Mouse (Mus musculus) myocyte (in vitro differentiated cells): Measurements from ENCODE around the gene F11r. TPM values are rescaled to one million over a fixed set of nuclear protein-coding genes. Genes with fewer than 3 reads are reported as not detected.

ENCODE experiments used
- H3K27me3 ChIP-seq: one replicate; pipeline ENCODE4 v1.6.1; 2011; ENCODE audit not compliant: control insufficient read depth, insufficient read depth, insufficient read length
- H3K36me3 ChIP-seq: one replicate; pipeline ENCODE4 v1.6.1; 2011; ENCODE audit not compliant: control insufficient read depth, insufficient read depth
- H3K4me2 ChIP-seq: one replicate; pipeline ENCODE4 v1.6.1; 2011; ENCODE audit warnings: low read depth, control low read depth
- H3K4me3 ChIP-seq: one replicate; pipeline ENCODE4 v1.5.1; 2011; ENCODE audit warnings: mild to moderate bottlenecking, control low read depth, moderate library complexity
- H3K79me2 ChIP-seq: one replicate; pipeline ENCODE4 v1.6.1; 2011; ENCODE audit not compliant: control insufficient read depth, insufficient read depth
- H3ac ChIP-seq: one replicate; pipeline ENCODE4 v1.6.1; 2011; ENCODE audit not compliant: control insufficient read depth, insufficient read length
- CEBPB ChIP-seq: IDR thresholded peaks from 2 replicates; pipeline ENCODE4 v1.6.1; 2011; ENCODE audit warnings: mild to moderate bottlenecking, moderate library complexity; ENCODE audit not compliant: poor library complexity, insufficient read depth, severe bottlenecking
- E2F4 ChIP-seq: IDR thresholded peaks from one replicate; pipeline ENCODE4 v1.6.1; 2011; ENCODE audit warnings: mild to moderate bottlenecking, control low read depth, moderate library complexity; ENCODE audit not compliant: insufficient read depth
- MAX ChIP-seq: IDR thresholded peaks from one replicate; pipeline ENCODE4 v1.6.1; 2011; ENCODE audit warnings: low read depth, mild to moderate bottlenecking, control low read depth
- MYOD1 ChIP-seq, 3 experiments: IDR thresholded peaks; one replicate each; pipeline ENCODE4 v1.6.1; 2011; ENCODE audit warnings: control low read depth in 2 of 3, low read depth in 2 of 3, mild to moderate bottlenecking in 2 of 3, moderate library complexity in 1 of 3; ENCODE audit not compliant: insufficient read length in 2 of 3, control insufficient read depth in 1 of 3
- MYOG ChIP-seq, 3 experiments: IDR thresholded peaks; one replicate each; pipeline ENCODE4 v1.6.1; 2011; ENCODE audit warnings: control low read depth in 2 of 3, low read depth in 2 of 3, mild to moderate bottlenecking in 2 of 3; ENCODE audit not compliant: insufficient read length in 2 of 3, control insufficient read depth in 1 of 3, insufficient read depth in 1 of 3
- POLR2A ChIP-seq: IDR thresholded peaks from one replicate; pipeline ENCODE4 v1.6.1; 2011; ENCODE audit warnings: low read depth, mild to moderate bottlenecking, control low read depth, moderate library complexity; ENCODE audit not compliant: insufficient read length
- POLR2AphosphoS2 ChIP-seq: IDR thresholded peaks from one replicate; pipeline ENCODE4 v1.6.1; 2011; ENCODE audit warnings: low read depth, control low read depth; ENCODE audit not compliant: insufficient read length
- REST ChIP-seq: IDR thresholded peaks from one replicate; pipeline ENCODE4 v1.6.1; 2011; ENCODE audit warnings: mild to moderate bottlenecking, control low read depth, moderate library complexity; ENCODE audit not compliant: insufficient read depth, insufficient read length
- SRF ChIP-seq: IDR thresholded peaks from one replicate; pipeline ENCODE4 v1.6.1; 2011; ENCODE audit warnings: low read depth; ENCODE audit not compliant: control insufficient read depth, insufficient read length
- TCF12 ChIP-seq: IDR thresholded peaks from one replicate; pipeline ENCODE4 v1.6.1; 2011; ENCODE audit warnings: mild to moderate bottlenecking, control low read depth; ENCODE audit not compliant: poor library complexity, insufficient read depth, severe bottlenecking
- TCF3 ChIP-seq: IDR thresholded peaks from one replicate; pipeline ENCODE4 v1.6.1; 2011; ENCODE audit warnings: low read depth, control low read depth; ENCODE audit not compliant: insufficient read length
- USF1 ChIP-seq: IDR thresholded peaks from one replicate; pipeline ENCODE4 v1.6.1; 2011; ENCODE audit warnings: low read depth, mild to moderate bottlenecking, control low read depth, moderate library complexity
- polyA plus RNA-seq: library from polyadenylated mRNA; unstranded; fragments of >200 nt; fragmentation: generic; extraction: Trizol; gene quantifications from one replicate; pipeline ENCODE4 v1.2.1, GENCODE M21; 2012; ENCODE audit warnings: missing spikeins

The F11r gene
- polyA plus RNA-seq, 1 experiment, result 24.2 TPM

- H3K36me3 ChIP-seq, result no peaks in the 10 kb centered on the region
- no peak overlapping the region for H3K4me2 ChIP-seq
- no peaks in the 10 kb centered on the region for H3K79me2 ChIP-seq
- TF ChIP-seq USF1 (no peak), E2F4 (no peak), CEBPB (peak; percentile 61; the same call in 1 of the 2 replicates), MYOD1 (IDR thresholded peaks at IDR 0.05; ENCODE audit: control insufficient read depth in 1 of 3, insufficient read length in 2 of 3, low read depth in 2 of 3) (no peak), MYOG (IDR thresholded peaks at IDR 0.05; ENCODE audit: control insufficient read depth in 1 of 3, insufficient read depth in 1 of 3, insufficient read length in 2 of 3, low read depth in 2 of 3) (no peak), POLR2A (no peak), TCF3 (no peak), SRF (no peak)
- H3K4me3 ChIP-seq, result no peak overlapping the region
- no peak overlapping the region for H3ac ChIP-seq
- no peaks in the 10 kb centered on the region for H3K27me3 ChIP-seq
These were observed 15.6 kb downstream of the F11r start for GRCm38 (mm10) chr1:171452923-171453322.

- H3K4me3 ChIP-seq, result no peak overlapping the region
These were observed 17.6 kb downstream of the F11r start for GRCm38 (mm10) chr1:171454926-171455325.

DNA sequence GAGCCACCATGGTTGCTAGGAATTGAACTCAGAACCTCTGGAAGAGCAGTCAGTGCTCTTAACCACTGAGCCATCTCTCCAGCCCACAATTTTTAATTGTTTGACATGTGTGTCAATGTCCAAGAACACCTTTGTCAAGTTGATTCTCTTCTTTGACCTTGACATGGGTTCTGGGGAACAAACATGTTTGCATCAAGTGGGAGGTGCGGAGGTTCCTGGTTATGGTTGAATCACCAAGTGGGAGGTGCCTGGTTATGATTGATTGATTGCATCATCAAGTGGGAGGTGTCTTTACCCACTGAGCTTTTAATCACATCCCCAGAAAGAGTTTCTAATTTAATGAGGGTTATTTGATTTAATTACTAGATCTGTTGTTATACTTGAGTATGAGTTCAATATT lies 20.2 kb downstream of the F11r start:
- H3ac ChIP-seq, result no peak overlapping the region
- TF ChIP-seq SRF, result no peak
- H3K4me3 ChIP-seq, result no peak overlapping the region
- H3K79me2 ChIP-seq, result no peaks in the 10 kb centered on the region
- H3K4me2 ChIP-seq, result no peak overlapping the region
- no peaks in the 10 kb centered on the region for H3K27me3 ChIP-seq
- peaks cover 4% of the 10 kb centered on the region for H3K36me3 ChIP-seq

More at GRCm38 (mm10) chr1:171454926-171455325, 17.6 kb downstream of the F11r start:
- H3K36me3 ChIP-seq, result no peaks in the 10 kb centered on the region
- TF ChIP-seq MYOG (IDR thresholded peaks at IDR 0.05; ENCODE audit: control insufficient read depth in 1 of 3, insufficient read depth in 1 of 3, insufficient read length in 2 of 3, low read depth in 2 of 3) (no peak), POLR2AphosphoS2 (no peak), TCF3 (no peak), REST (no peak), E2F4 (no peak)
- no peaks in the 10 kb centered on the region for H3K27me3 ChIP-seq
- no peak overlapping the region for H3K4me2 ChIP-seq
- H3ac ChIP-seq, result no peak overlapping the region
- no peaks in the 10 kb centered on the region for H3K79me2 ChIP-seq

GRCm38 (mm10) chr1:171459791-171460190 lies 22.5 kb downstream of the F11r start:
- no peaks in the 10 kb centered on the region for H3K79me2 ChIP-seq
- H3K36me3 ChIP-seq, result peaks cover 4% of the 10 kb centered on the region
- no peak overlapping the region for H3K4me3 ChIP-seq
- no peak overlapping the region for H3K4me2 ChIP-seq
- TF ChIP-seq POLR2AphosphoS2, result no peak
- TF ChIP-seq TCF3, result no peak
- no peak for TF ChIP-seq MYOG (IDR thresholded peaks at IDR 0.05; ENCODE audit: control insufficient read depth in 1 of 3, insufficient read depth in 1 of 3, insufficient read length in 2 of 3, low read depth in 2 of 3)
- no peak for TF ChIP-seq MYOD1 (IDR thresholded peaks at IDR 0.05; ENCODE audit: control insufficient read depth in 1 of 3, insufficient read length in 2 of 3, low read depth in 2 of 3)
- no peak for TF ChIP-seq TCF12
- TF ChIP-seq MAX, result no peak
- no peak for TF ChIP-seq POLR2A
- no peak for TF ChIP-seq SRF
- TF ChIP-seq E2F4, result no peak
- TF ChIP-seq CEBPB, result no peak
- TF ChIP-seq USF1, result no peak
- TF ChIP-seq REST, result no peak
- H3K27me3 ChIP-seq, result no peaks in the 10 kb centered on the region
- H3ac ChIP-seq, result no peak overlapping the region

GRCm38 (mm10) chr1:171460551-171461503 lies 23.5 kb downstream of the F11r start:
- peaks cover 4% of the 10 kb centered on the region for H3K36me3 ChIP-seq
- H3K4me2 ChIP-seq, result no peak overlapping the region

More at GRCm38 (mm10) chr1:171460551-171461503, 23.5 kb downstream of the F11r start:
- TF ChIP-seq TCF3 (no peak), REST (no peak), POLR2AphosphoS2 (no peak), SRF (no peak)
- Histone ChIP-seq H3K27me3 (no peaks in the 10 kb centered on the region), H3K79me2 (no peaks in the 10 kb centered on the region), H3K4me3 (no peak overlapping the region), H3ac (no peak overlapping the region)
